Mouse (Mus musculus) spleen, adult 2 months (tissue): ENCODE data around the gene Il34.

Experiments
- CTCF ChIP-seq: fragments of 200-500 bp; IDR thresholded peaks from 2 replicates; pipeline ENCODE4 v1.5.1; 2011; ENCODE audit warnings: mild to moderate bottlenecking, inconsistent platforms; ENCODE audit not compliant: insufficient read depth, insufficient read length, insufficient replicate concordance; ENCODE audit errors: extremely low read depth
- POLR2A ChIP-seq: fragments of 200-500 bp; IDR thresholded peaks from 2 replicates; pipeline ENCODE4 v1.6.1; 2011; ENCODE audit warnings: low read depth, low read length, inconsistent platforms

DNA sequence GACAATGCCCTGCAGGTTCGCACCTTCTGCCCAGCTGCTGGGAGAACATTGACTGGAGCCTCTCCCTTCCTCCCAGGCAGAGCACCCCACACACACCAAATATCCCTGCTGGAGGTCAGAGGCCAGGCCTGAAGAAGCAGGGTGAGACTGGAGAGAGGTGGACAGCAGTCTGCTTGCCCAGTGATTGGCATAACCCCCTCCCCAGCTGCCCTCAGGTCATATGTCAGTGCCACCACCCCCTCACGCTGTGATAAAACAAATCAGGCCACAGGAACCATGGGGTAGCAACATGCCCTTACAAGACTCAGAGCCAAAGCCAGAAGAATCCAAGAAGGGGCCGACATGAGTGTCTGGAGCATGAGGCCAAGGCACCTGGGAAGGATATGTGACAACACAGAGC is 101.6 kb downstream of the Il34 start:
- no peak for TF ChIP-seq CTCF
- no peak for TF ChIP-seq POLR2A
